Mouse (Mus musculus) gastrocnemius, adult 18-20 months (tissue): ENCODE results near the gene Ms4a10. TPM values are rescaled to one million over a fixed set of nuclear protein-coding genes. Genes with fewer than 3 reads are reported as not detected.
A peak's percentile ranks its signal among the peaks of the same experiment; 100 is the strongest.

Experiments used
- DNase-seq: peaks from one replicate; pipeline ENCODE4 v3.0.0; 2021; ENCODE audit warnings: low spot score
- total RNA-seq, 2 experiments: library from RNA; stranded (reverse); gene quantifications; 2 replicates each; pipeline ENCODE4 v1.2.3; 2021

Ms4a10 gene
- total RNA-seq, 2 experiments from 2014 or later: not detected

DNA sequence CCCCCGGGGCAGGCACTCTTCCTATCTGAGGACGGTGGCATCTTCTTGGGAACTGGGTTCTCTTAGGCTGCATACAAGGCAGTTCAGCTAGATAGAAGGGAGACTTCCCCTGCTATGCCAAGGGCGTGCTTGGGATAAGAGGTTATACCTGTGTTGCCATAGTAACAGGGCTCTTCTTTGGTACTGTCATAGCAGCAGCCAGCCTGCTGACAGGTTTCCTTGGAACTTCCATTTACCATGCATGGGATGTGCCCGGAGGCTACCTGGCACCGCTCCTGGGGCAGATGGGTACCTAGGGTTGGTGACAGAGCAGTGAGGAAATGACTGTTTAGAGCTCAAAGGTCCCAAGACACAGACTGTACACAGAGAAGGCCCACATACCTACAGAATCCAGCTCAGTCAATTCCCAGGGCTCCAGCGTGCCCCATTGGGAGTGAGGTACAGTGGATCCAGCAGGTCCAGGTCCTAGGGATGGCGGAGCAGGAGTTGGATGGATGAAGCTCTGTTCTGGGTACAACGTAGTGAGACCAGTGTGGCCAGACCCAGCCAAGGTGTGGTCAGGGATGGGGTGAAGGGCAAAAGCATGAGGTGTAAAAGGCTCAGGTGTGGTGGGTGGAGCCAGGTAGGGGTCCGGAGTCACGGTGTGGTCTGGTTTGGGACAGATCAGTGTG is 56.0 kb downstream of the Ms4a10 start:
- no peak for DNase-seq

DNA sequence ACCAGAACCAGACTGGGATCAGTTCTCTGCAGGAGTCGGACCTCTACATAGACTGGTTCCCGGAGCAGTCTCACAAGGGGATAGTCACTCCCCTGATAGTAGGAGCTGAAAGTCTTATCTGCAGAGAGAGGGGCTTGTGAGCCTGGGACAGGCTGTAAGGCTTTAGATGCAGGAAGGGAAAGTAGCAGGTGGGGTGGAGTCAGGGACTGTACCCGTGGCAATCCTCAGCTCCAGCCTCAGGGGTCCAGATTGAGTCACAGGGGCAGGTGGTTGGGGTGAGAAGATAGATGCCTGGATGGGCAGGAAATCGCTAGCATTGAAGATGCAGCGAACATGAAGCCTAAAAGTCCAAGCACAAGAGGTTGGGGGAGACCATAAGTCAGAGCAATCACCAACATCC is 58.0 kb downstream of the Ms4a10 start:
- DNase-seq: no peak

DNA sequence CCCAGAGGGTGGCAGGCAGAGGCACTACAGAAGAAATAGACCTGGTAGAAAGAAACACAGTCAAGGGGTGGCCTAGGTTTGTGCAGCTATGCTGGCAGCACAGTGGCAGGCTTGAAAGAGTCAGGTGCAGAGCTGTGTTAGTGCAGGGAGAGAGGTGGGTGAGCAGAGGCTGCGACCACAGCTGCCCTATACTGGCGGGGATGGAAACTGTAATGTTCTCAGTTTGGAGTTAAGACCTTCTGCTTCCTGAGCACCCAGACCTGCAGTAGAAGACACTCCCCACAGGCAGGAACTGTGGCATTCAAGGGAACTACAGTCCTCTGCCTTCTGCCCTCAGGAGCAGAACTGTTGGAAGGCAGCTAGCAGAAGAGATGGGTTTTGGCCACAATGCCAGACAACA is 59.6 kb downstream of the Ms4a10 start:
- no peak for DNase-seq

DNA sequence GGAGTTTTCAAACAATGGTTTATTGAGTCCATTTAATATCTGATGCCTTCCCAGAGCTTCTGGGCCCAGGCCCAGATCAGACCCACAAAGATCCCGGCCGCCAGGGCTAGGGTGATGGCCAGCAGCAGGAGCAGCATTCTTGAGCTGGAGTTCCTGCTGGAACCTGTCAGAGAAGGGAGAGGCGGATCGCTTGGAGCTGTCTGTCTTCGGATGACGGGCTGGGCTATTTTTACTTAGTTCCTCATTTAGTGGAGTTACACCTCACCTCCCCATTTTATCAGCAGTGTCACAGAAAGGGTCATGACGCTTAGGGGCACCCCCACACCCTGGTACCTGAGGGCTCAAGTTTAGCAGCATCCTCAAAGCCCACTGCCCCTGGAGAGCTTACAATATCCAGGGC is 60.2 kb downstream of the Ms4a10 start:
- DNase-seq: peak; percentile 38

Other genes starting within 250 kb of the Ms4a10 start
- not detected for gene Cd5, start 235.7 kb downstream of the Ms4a10 start, total RNA-seq
- gene Cd6, start 144.6 kb downstream of the Ms4a10 start, total RNA-seq: not detected
- under 1 TPM; 0.23 to 0.55 TPM for gene Slc15a3, start 134.9 kb downstream of the Ms4a10 start, total RNA-seq
- gene Tmem132a, start 104.7 kb downstream of the Ms4a10 start, total RNA-seq: 1 to 10 TPM; 3.0 to 3.4 TPM
- gene Tmem109, start 92.7 kb downstream of the Ms4a10 start, total RNA-seq: 100 to 1,000 TPM; 208 to 227 TPM
- 100 to 1,000 TPM; 148 TPM for gene Prpf19, start 79.4 kb downstream of the Ms4a10 start, total RNA-seq
- gene Zp1, start 54.0 kb downstream of the Ms4a10 start, total RNA-seq: not detected
- gene Ptgdr2, start 37.5 kb downstream of the Ms4a10 start, total RNA-seq: not detected
- gene Ccdc86, start 25.4 kb downstream of the Ms4a10 start, total RNA-seq: 10 to 100 TPM; 12.6 to 14.5 TPM
- gene Ms4a15, start 18.6 kb upstream of the Ms4a10 start, total RNA-seq: not detected
- gene Ms4a18, start 43.4 kb upstream of the Ms4a10 start, total RNA-seq: not detected
- under 1 TPM; 0.69 to 0.84 TPM for gene Ms4a8a, start 106.4 kb upstream of the Ms4a10 start, total RNA-seq
- gene 1700017D01Rik, start 156.2 kb upstream of the Ms4a10 start, total RNA-seq: not detected
- not detected for gene 1700025F22Rik, start 190.7 kb upstream of the Ms4a10 start, total RNA-seq
- not detected for gene Ms4a13, start 222.1 kb upstream of the Ms4a10 start, total RNA-seq